Mouse (Mus musculus) liver, embryonic 12.5 days (tissue): Measurements from ENCODE around the gene Apol8. TPM values are rescaled to one million over a fixed set of nuclear protein-coding genes. Genes with fewer than 3 reads are reported as not detected.

ENCODE experiments used
- ATAC-seq: fragments of 200-750 bp; cut with Nextera tagmentation; 2 replicates; pipeline ENCODE4 v1.8.0; 2017; ENCODE audit warnings: moderate number of reproducible peaks, mild to moderate bottlenecking, moderate library complexity
- H3K27ac ChIP-seq: fragments of 300-500 bp; sonication (generic); 2 replicates; pipeline ENCODE4 v1.5.1; 2016; ENCODE audit warnings: mild to moderate bottlenecking
- H3K27me3 ChIP-seq: fragments of 300-500 bp; sonication (generic); replicated peaks from 2 replicates; pipeline ENCODE4 v1.6.1; 2016; ENCODE audit warnings: mild to moderate bottlenecking, moderate library complexity
- H3K36me3 ChIP-seq: fragments of 300-500 bp; sonication (generic); 2 replicates; pipeline ENCODE4 v1.6.1; 2016; ENCODE audit warnings: mild to moderate bottlenecking, moderate library complexity
- H3K4me1 ChIP-seq: fragments of 300-500 bp; sonication (generic); 2 replicates; pipeline ENCODE4 v1.6.1; 2016
- H3K4me2 ChIP-seq: fragments of 300-500 bp; sonication (generic); 2 replicates; pipeline ENCODE4 v1.6.1; 2016; ENCODE audit warnings: mild to moderate bottlenecking, moderate library complexity
- H3K4me3 ChIP-seq: fragments of 300-500 bp; sonication (generic); 2 replicates; pipeline ENCODE4 v1.5.1; 2016; ENCODE audit warnings: mild to moderate bottlenecking, moderate library complexity
- H3K9ac ChIP-seq: fragments of 300-500 bp; sonication (generic); 2 replicates; pipeline ENCODE4 v1.6.1; 2016; ENCODE audit warnings: mild to moderate bottlenecking, moderate library complexity
- H3K9me3 ChIP-seq: fragments of 300-500 bp; sonication (generic); replicated peaks from 2 replicates; pipeline ENCODE4 v1.6.1; 2016; ENCODE audit warnings: mild to moderate bottlenecking, moderate library complexity
- WGBS: fragments of 180-500 bp; shearing (Covaris S2); methylation state at CpG from one replicate; pipeline ENCODE4 v1.1.7; 2016; ENCODE audit not compliant: insufficient replicate concordance; 5-methylcytosine and 5-hydroxymethylcytosine counted together
- polyA plus RNA-seq: library from polyadenylated mRNA; unstranded; fragments of >200 nt; fragmentation: Nextera tagmentation; extraction: Ambion mirVana; gene quantifications from 2 replicates; pipeline ENCODE4 v1.2.1, GENCODE M21; 2016

The Apol8 gene
- polyA plus RNA-seq, 1 experiment from 2014 or later: 26.7 TPM

DNA sequence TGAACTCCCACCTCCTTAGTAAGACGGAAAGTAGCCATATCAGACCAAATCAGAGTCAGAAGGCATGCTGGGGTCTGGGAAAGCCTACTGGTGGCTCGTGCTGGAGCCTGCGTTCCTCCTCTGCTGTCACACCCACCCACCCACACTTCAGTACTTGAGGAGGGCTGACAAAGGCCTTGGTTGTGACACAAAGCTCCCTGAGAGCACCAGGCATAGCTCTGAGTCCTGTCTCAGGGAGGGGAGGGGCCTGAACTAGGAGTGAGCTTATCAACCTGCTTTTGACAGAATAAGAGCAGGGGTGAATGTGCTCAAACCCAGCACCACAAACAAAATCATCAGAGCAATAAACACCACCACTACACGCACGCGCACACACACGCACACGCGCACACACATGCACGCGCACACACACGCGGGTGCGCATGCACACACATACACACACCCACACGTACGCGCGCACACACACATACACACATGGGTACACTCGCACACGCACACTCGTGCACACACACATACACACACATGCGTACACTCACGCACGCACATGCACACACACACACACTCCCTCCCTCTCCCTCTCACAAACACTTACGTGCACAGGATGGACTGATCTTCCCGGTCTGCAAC is 39.7 kb upstream of the Apol8 start:
- Histone ChIP-seq H3K9ac (no peak overlapping the region), H3K4me2 (no peak overlapping the region), H3K36me3 (peaks cover 95% of the 10 kb centered on the region), H3K9me3 (no peaks in the 10 kb centered on the region), H3K27me3 (no peaks in the 10 kb centered on the region), H3K4me1 (peaks cover 47% of the 10 kb centered on the region), H3K4me3 (no peak overlapping the region), H3K27ac (no peak overlapping the region)
- 92% methylated on average over 26 of the region's 26 CpGs for WGBS
- no peak for ATAC-seq

DNA sequence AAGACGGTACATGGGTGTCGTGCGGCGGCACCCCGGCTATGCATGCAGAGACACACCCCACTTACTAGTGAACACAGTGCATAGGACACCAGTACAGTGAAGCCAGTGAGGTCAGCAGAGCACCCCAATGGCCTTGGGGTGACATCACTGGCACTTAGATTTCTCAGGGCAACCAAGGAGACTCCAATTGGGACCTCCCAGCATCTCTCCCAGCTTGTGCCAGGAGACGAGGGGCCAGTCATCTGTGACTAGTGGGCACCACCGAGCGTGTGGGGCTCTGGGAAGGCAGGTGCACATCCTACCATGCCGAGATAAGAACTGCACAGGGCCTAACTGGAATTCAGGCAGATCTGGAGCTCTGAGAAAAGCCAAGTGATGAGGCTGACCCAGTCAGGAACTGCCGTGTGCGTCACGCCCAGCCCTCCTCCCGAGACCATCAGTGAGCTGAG is 38.1 kb upstream of the Apol8 start:
- WGBS: 89% methylated on average over 13 of the region's 13 CpGs
- peaks cover 95% of the 10 kb centered on the region for H3K36me3 ChIP-seq
- no peak overlapping the region for H3K9ac ChIP-seq
- no peaks in the 10 kb centered on the region for H3K27me3 ChIP-seq
- H3K4me2 ChIP-seq: no peak overlapping the region
- ATAC-seq: no peak
- H3K27ac ChIP-seq: no peak overlapping the region
- H3K4me3 ChIP-seq: no peak overlapping the region
- peaks cover 31% of the 10 kb centered on the region for H3K4me1 ChIP-seq
- H3K9me3 ChIP-seq: no peaks in the 10 kb centered on the region

DNA sequence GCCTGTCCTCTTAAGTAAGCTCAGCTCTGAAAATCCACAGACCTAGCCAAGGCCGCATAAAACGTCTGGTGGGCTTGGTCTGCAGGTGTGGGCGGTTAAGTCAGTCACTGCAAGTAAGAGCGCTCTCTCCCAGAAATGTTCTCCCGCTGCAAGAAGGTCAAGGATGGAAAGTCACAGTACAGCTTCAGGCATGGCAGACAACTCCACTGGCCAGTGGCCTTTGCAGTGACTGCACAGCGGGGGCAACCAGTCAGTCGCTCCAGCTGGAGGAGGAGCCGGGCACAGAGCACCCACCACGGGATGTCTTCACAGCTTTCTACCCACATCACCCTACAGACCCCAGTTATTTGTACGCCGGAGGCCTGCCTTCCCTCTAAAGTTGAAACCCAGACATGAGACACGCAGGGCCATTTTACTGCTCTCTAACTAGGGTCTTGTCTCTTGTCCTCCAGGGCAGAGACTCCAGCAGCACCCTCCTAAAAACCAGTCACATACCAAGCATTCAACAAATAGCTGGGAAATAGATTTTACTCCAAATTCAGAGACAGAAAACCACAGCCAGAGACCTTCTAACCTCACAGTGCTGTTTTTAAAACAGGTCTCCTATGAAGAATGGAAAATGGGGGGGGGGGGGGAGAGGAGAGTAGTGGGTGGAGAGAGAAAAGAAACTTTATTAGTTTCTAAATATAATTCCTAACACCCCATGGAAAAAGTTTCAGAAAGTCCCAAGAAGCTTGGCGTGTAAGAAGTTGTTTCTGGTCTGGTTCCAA is 37.5 kb upstream of the Apol8 start:
- H3K4me2 ChIP-seq: no peak overlapping the region
- H3K4me1 ChIP-seq: peaks cover 25% of the 10 kb centered on the region
- H3K4me3 ChIP-seq: no peak overlapping the region
- H3K36me3 ChIP-seq: peaks cover 95% of the 10 kb centered on the region
- no peak overlapping the region for H3K9ac ChIP-seq
- H3K9me3 ChIP-seq: no peaks in the 10 kb centered on the region
- no peak for ATAC-seq
- no peak overlapping the region for H3K27ac ChIP-seq
- no peaks in the 10 kb centered on the region for H3K27me3 ChIP-seq
- WGBS: 87% methylated on average over 13 of the region's 13 CpGs

GRCm38 (mm10) chr15:77793554-77793953 is 36.8 kb upstream of the Apol8 start:
- ATAC-seq: no peak
- H3K4me1 ChIP-seq: peaks cover 17% of the 10 kb centered on the region

GRCm38 (mm10) chr15:77793094-77793493 is 36.3 kb upstream of the Apol8 start:
- ATAC-seq: no peak
- H3K4me2 ChIP-seq: no peak overlapping the region
- H3K9me3 ChIP-seq: no peaks in the 10 kb centered on the region
- 80% methylated on average over 4 of the region's 4 CpGs for WGBS
- H3K36me3 ChIP-seq: peaks cover 100% of the 10 kb centered on the region
- no peaks in the 10 kb centered on the region for H3K27me3 ChIP-seq
- no peak overlapping the region for H3K4me3 ChIP-seq
- H3K4me1 ChIP-seq: peaks cover 12% of the 10 kb centered on the region
- H3K9ac ChIP-seq: no peak overlapping the region
- H3K27ac ChIP-seq: no peak overlapping the region

More at GRCm38 (mm10) chr15:77793554-77793953, 36.8 kb upstream of the Apol8 start:
- H3K27me3 ChIP-seq: no peaks in the 10 kb centered on the region
- peaks cover 96% of the 10 kb centered on the region for H3K36me3 ChIP-seq
- 82% methylated on average over 7 of the region's 7 CpGs for WGBS
- H3K9me3 ChIP-seq: no peaks in the 10 kb centered on the region
- H3K27ac ChIP-seq: no peak overlapping the region
- no peak overlapping the region for H3K9ac ChIP-seq
- H3K4me2 ChIP-seq: no peak overlapping the region
- H3K4me3 ChIP-seq: no peak overlapping the region

DNA sequence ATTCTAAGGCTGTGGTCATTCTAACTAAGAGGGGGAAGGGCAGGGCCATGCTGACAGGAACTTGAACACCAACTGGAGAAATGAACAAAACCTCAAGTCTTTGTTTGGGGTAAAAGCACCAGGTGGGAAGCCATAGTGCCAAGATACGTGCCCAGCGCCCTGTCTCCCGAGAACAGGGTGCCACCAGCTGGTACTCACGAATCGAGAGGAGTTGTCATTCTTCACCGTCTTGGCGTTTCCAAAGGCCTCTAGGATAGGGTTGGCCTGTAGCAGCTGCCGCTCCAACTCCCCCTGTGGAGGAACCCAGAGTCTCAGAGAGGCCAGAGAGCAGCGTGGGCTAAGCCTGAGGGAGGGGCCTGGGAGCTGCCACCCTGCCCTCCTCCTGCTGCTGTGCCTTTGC is 35.3 kb upstream of the Apol8 start:
- Histone ChIP-seq H3K4me1 (0 out of 2 replicates have a peak, but pooled peaks cover 2% of the 10 kb centered on the region), H3K36me3 (peaks cover 100% of the 10 kb centered on the region), H3K27ac (no peak overlapping the region), H3K4me2 (no peak overlapping the region), H3K4me3 (no peak overlapping the region), H3K9ac (no peak overlapping the region), H3K9me3 (no peaks in the 10 kb centered on the region), H3K27me3 (no peaks in the 10 kb centered on the region)
- no peak for ATAC-seq
- WGBS: 87% methylated on average over 9 of the region's 9 CpGs

- ATAC-seq: no peak
- H3K4me2 ChIP-seq: no peak overlapping the region
- H3K4me1 ChIP-seq: no peaks in the 10 kb centered on the region
- 89% methylated on average over 21 of the region's 21 CpGs for WGBS
- H3K36me3 ChIP-seq: peaks cover 100% of the 10 kb centered on the region
- H3K27ac ChIP-seq: no peak overlapping the region
- H3K9me3 ChIP-seq: no peaks in the 10 kb centered on the region
- no peak overlapping the region for H3K4me3 ChIP-seq
- H3K27me3 ChIP-seq: no peaks in the 10 kb centered on the region
- H3K9ac ChIP-seq: no peak overlapping the region
These were observed 34.0 kb upstream of the Apol8 start for GRCm38 (mm10) chr15:77790656-77791405.

- Histone ChIP-seq H3K27ac (no peak overlapping the region), H3K4me3 (no peak overlapping the region), H3K36me3 (peaks cover 100% of the 10 kb centered on the region), H3K9ac (no peak overlapping the region), H3K9me3 (no peaks in the 10 kb centered on the region), H3K4me1 (no peaks in the 10 kb centered on the region), H3K27me3 (no peaks in the 10 kb centered on the region), H3K4me2 (no peak overlapping the region)
- WGBS: 63% methylated on average over 3 of the region's 3 CpGs
- no peak for ATAC-seq
These were observed 32.4 kb upstream of the Apol8 start for GRCm38 (mm10) chr15:77789186-77789585.

DNA sequence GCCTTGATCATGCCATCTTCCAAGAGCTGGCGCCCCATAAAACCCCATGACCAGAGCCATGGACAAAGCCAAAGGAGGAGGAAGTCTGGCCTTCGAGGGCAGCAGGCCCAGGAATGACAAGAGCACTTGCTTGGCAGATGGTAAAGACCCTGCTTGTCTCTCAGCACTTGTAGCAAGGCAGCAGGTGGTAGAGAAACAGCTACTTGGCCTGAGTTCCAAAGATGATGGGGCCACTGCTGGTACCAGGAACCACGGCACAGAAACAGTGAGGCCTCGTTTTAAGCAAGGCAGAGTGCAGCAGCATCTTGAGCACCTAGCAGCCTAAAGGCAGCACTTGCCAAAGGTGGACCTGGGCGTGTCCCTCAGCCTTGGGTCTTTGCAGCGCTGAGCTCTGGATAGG is 31.6 kb upstream of the Apol8 start:
- peaks cover 100% of the 10 kb centered on the region for H3K36me3 ChIP-seq
- 79% methylated on average over 6 of the region's 6 CpGs for WGBS

DNA sequence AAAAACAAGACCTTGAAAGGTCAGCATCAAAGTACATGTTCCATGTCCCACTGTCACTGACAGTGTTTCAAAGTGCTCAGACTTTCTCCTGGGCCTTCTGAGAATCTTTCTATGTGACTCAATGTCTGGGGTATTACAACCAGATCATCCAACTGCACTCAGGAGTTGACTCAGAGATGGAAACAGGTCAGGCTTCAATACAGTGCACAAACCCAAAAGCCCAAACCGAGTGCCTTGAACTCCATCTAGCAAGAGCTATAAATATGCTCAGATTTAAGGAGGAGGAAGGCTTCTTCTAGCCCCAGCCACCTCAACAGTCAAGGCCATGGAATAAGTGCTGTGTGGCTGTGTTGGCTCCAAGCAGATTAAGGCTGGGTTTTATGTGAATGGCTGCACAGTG is 29.0 kb upstream of the Apol8 start:
- no peak overlapping the region for H3K4me3 ChIP-seq
- ATAC-seq: no peak
- no peak overlapping the region for H3K9ac ChIP-seq
- peaks cover 100% of the 10 kb centered on the region for H3K36me3 ChIP-seq
- H3K9me3 ChIP-seq: no peaks in the 10 kb centered on the region
- no peak overlapping the region for H3K27ac ChIP-seq
- 64% methylated on average over 1 of the region's 1 CpGs for WGBS
- no peak overlapping the region for H3K4me2 ChIP-seq
- H3K4me1 ChIP-seq: no peaks in the 10 kb centered on the region
- no peaks in the 10 kb centered on the region for H3K27me3 ChIP-seq

More for the DNA sequence above, 31.6 kb upstream of the Apol8 start:
- Histone ChIP-seq H3K4me2 (no peak overlapping the region), H3K4me3 (no peak overlapping the region), H3K27ac (no peak overlapping the region), H3K9ac (no peak overlapping the region), H3K27me3 (no peaks in the 10 kb centered on the region), H3K9me3 (no peaks in the 10 kb centered on the region), H3K4me1 (no peaks in the 10 kb centered on the region)
- no peak for ATAC-seq

DNA sequence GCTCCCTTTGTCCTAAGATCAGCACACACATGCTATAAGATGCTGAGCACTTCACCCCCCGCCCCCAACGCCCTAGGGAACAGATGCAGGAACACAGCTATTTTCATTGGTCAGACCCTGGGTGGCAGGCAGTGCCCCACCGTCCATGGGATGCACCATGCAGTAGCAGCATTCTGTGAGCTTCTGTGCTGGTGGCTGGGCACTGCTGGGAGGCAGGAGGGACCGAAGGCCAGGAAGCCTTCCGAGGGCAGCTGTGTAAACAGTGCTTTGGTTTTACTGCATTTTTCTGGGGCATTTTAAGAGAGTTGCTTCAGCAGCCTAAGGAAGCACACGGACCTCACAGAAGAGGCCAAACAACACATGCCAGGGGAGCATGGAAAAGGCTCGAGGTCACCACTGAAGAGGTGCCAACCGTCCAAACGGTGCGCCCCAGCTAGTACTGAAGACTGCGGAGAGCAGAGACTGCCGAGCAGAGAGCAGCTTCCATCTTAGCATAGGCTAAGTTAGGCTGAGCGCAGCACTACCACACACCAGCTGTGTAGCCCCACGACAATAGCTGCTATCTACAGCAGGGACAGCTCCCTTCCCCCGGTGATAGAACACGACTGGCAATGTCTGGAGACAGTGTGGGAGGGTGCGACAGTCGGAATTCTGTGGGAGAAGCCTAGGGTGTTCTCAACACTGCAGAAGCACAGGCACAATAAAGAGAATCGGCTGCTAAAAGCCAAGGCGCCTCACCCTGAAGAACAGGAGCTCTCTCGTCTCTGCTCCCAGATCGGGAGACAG is 27.4 kb upstream of the Apol8 start:
- Histone ChIP-seq H3K9ac (no peak overlapping the region), H3K36me3 (peaks cover 100% of the 10 kb centered on the region), H3K27me3 (no peaks in the 10 kb centered on the region), H3K27ac (no peak overlapping the region), H3K4me1 (no peaks in the 10 kb centered on the region), H3K4me2 (no peak overlapping the region), H3K9me3 (no peaks in the 10 kb centered on the region), H3K4me3 (no peak overlapping the region)
- 83% methylated on average over 22 of the region's 22 CpGs for WGBS
- no peak for ATAC-seq
